Mouse (Mus musculus) kidney, postnatal 0 days (tissue): Measurements from ENCODE around the gene Pdcd4. TPM values are rescaled to one million over a fixed set of nuclear protein-coding genes. Genes with fewer than 3 reads are reported as not detected.

ENCODE experiments used
- ATAC-seq: fragments of 200-750 bp; cut with Nextera tagmentation; replicated peaks from 2 replicates; pipeline ENCODE4 v1.8.0; 2017; ENCODE audit warnings: low read depth, moderate number of reproducible peaks, moderate TSS enrichment, moderate library complexity; ENCODE audit not compliant: low FRiP score
- DNase-seq: peaks from one replicate; pipeline ENCODE4 v3.0.0-alpha.2; 2016; ENCODE audit warnings: low spot score
- H3K27ac ChIP-seq: fragments of 300-500 bp; sonication (generic); 2 replicates; pipeline ENCODE4 v1.5.1; 2014; ENCODE audit warnings: mild to moderate bottlenecking
- H3K27me3 ChIP-seq: fragments of 300-500 bp; sonication (generic); 2 replicates; pipeline ENCODE4 v1.6.1; 2014; ENCODE audit warnings: low read length, mixed read lengths; ENCODE audit not compliant: insufficient read depth
- H3K36me3 ChIP-seq: fragments of 300-500 bp; sonication (generic); 2 replicates; pipeline ENCODE4 v1.6.1; 2014; ENCODE audit warnings: low read length, mixed read lengths; ENCODE audit not compliant: insufficient read depth
- H3K4me1 ChIP-seq: fragments of 300-500 bp; sonication (generic); replicated peaks from 2 replicates; pipeline ENCODE4 v1.6.1; 2014; ENCODE audit warnings: antibody characterized with exemption, low read length, mixed read lengths; ENCODE audit not compliant: insufficient read depth
- H3K4me2 ChIP-seq: fragments of 300-500 bp; sonication (generic); 2 replicates; pipeline ENCODE4 v1.6.1; 2014; ENCODE audit warnings: mild to moderate bottlenecking, low read length, moderate library complexity, mixed read lengths
- H3K4me3 ChIP-seq: fragments of 300-500 bp; sonication (generic); replicated peaks from 2 replicates; pipeline ENCODE4 v1.5.1; 2014; ENCODE audit warnings: low read depth, low read length
- H3K9ac ChIP-seq: fragments of 300-500 bp; sonication (generic); 2 replicates; pipeline ENCODE4 v1.6.1; 2014; ENCODE audit warnings: low read depth, low read length
- H3K9me3 ChIP-seq: fragments of 300-500 bp; sonication (generic); replicated peaks from 2 replicates; pipeline ENCODE4 v1.6.1; 2016; ENCODE audit warnings: low read length, inconsistent platforms, mixed read lengths
- CTCF ChIP-seq: IDR thresholded peaks from 2 replicates; pipeline ENCODE4 v1.5.1; 2016; ENCODE audit warnings: antibody characterized with exemption, low read depth, mild to moderate bottlenecking, moderate library complexity
- WGBS: fragments of 180-500 bp; shearing (Covaris S2); extraction: QIAGEN DNeasy Blood & Tissue Kit; methylation state at CpG from one replicate; pipeline ENCODE4 v1.1.7; 2014; 5-methylcytosine and 5-hydroxymethylcytosine counted together
- polyA plus RNA-seq: library from polyadenylated mRNA; unstranded; fragments of >200 nt; fragmentation: Nextera tagmentation; extraction: Ambion mirVana; gene quantifications from 2 replicates; pipeline ENCODE4 v1.2.1, GENCODE M21; 2015

Gene Pdcd4
- polyA plus RNA-seq, 1 experiment from 2014 or later: 121 TPM

DNA sequence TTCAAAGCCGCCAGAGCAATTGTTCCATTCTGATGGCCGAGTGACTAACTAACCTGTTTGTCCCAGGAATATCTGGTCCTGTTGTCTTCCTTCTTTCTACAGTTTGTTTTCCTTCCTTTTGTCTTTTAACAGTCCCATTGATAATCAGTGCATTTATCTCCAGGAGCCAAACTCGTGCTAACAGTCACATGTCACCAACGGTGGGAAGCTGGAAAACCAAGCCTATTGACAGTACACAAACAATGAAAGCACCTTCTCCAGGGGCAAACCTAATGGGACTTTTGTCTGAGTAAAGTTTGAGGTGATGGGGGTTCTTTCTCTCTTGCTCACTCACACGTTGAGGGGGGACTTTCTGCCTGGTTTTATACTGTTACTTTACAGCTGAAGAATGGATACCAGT, 1.8 kb upstream of the Pdcd4 start:
- H3K4me1 ChIP-seq: peaks cover 5% of the 10 kb centered on the region; the same call in 1 of the 2 replicates
- H3K9ac ChIP-seq: no peak overlapping the region
- no peak overlapping the region for H3K4me3 ChIP-seq
- no peak for DNase-seq
- ATAC-seq: no peak
- 73% methylated on average over 5 of the region's 5 CpGs for WGBS
- TF ChIP-seq CTCF: no peak
- no peaks in the 10 kb centered on the region for H3K36me3 ChIP-seq
- no peak overlapping the region for H3K27ac ChIP-seq
- H3K9me3 ChIP-seq: no peaks in the 10 kb centered on the region
- no peaks in the 10 kb centered on the region for H3K27me3 ChIP-seq
- no peak overlapping the region for H3K4me2 ChIP-seq

DNA sequence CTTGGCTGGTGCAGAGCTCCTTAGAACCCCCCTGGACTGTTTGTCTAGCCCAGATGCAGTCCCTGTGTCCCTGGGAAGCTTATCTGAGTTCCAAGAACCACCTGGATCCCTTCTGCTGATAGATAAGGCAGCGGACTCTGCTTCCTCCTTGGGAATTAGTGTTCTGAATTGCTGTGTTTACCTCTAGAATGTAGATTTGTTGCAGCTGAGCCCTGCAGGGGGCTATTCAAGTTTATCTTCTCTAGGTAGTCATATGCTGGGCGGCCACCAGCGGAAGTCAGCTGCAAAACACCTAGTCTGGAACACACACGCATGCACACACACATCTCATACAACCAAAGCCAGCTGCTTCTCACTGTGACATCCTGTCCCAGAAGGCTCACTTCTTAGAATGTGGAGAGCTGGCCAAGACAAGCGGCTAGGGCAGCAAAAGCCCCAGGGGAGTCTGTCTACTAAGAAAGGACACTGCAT, 1.2 kb upstream of the Pdcd4 start:
- Histone ChIP-seq H3K27ac (no peak overlapping the region), H3K9me3 (no peaks in the 10 kb centered on the region), H3K4me3 (no peak overlapping the region), H3K4me1 (peaks cover 5% of the 10 kb centered on the region; the same call in 1 of the 2 replicates), H3K9ac (no peak overlapping the region), H3K36me3 (no peaks in the 10 kb centered on the region), H3K4me2 (no peak overlapping the region), H3K27me3 (no peaks in the 10 kb centered on the region)
- TF ChIP-seq CTCF: no peak
- DNase-seq: peak; percentile 56
- no peak for ATAC-seq
- WGBS: 69% methylated on average over 5 of the region's 5 CpGs

DNA sequence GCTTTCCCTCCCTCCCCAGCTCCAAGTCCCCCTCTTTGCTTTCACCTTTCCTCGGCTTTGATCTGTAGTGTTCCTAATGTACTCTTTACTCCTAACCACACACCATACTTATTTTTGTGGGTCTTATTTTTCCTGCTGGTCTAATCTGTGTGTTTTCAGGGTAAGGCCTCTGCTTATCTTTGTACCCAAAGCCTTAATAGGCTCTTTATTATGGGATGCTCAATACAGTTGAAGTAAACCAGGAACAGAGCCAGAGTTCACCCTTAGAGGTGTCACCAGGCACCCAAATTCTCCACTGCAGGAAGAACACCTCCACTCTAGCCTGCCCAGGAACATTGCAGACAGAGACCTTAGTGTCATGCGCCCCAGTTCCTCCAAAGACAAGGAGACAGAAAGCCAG, 462 bp upstream of the Pdcd4 start:
- peaks cover 5% of the 10 kb centered on the region; the same call in 1 of the 2 replicates for H3K4me1 ChIP-seq
- peak overlapping the region; percentile 84 for H3K27ac ChIP-seq
- ATAC-seq (no peak), DNase-seq (no peak)
- H3K27me3 ChIP-seq: no peaks in the 10 kb centered on the region
- no peaks in the 10 kb centered on the region for H3K36me3 ChIP-seq
- TF ChIP-seq CTCF: no peak
- no peak overlapping the region for H3K4me3 ChIP-seq
- no peak overlapping the region for H3K9ac ChIP-seq
- no peak overlapping the region for H3K4me2 ChIP-seq
- no peaks in the 10 kb centered on the region for H3K9me3 ChIP-seq
- WGBS: 81% methylated on average over 2 of the region's 2 CpGs

DNA sequence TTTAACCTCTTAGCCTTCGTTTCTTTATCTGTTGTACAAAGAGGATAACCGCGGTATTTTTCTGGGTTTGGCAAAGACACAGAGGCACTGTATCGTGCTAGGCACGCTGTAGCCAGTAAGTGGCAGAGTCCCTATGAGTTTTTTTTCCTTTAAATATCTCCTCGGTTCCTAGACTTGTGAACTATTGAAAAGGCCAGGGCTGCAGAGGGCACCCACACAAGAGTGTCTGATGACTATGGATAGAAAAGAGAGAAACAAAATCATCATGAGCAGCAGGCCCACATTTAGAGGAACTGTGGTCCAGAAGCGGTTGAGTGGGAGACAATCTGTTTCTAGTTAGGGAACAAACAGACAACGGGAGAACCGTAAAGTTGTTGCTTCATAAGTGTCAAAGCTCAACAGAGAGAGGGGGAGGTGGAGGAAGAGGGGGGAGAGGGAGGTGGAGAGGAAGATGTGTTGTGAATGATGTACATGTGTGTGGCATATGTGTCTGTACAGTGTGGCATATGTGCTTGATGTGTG, 868 bp downstream of the Pdcd4 start:
- no peaks in the 10 kb centered on the region for H3K36me3 ChIP-seq
- 54% methylated on average over 9 of the region's 9 CpGs for WGBS
- no peak overlapping the region for H3K9ac ChIP-seq
- H3K4me1 ChIP-seq: peaks cover 5% of the 10 kb centered on the region; the same call in 1 of the 2 replicates
- H3K27ac ChIP-seq: peak overlapping the region; percentile 84
- H3K27me3 ChIP-seq: no peaks in the 10 kb centered on the region
- DNase-seq (no peak), ATAC-seq (no peak)
- no peaks in the 10 kb centered on the region for H3K9me3 ChIP-seq
- H3K4me3 ChIP-seq: no peak overlapping the region
- no peak overlapping the region for H3K4me2 ChIP-seq
- no peak for TF ChIP-seq CTCF

DNA sequence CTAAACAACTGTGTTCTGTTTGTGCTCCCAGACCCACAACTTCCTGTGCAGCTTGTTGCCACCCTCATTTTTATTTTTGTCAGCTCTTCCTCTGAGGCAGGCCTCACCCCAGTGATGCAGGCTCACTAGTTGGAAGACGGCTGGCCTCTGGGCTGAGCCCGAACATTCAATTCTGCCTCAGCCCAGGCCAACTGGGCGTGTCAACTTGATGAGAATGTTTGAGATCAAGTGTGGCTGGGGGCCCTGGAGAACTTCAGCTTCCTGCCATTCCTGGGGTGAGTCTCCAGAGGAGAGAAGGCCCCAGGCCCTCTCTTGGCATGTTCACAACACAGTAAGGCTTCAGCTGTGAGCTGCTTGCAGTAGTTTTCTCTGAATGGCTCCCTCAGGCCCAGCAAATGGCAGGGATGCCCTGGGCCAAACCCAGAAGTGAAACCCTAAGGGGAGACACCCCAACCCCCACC, 1.7 kb downstream of the Pdcd4 start:
- WGBS: 51% methylated on average over 3 of the region's 3 CpGs
- TF ChIP-seq CTCF: no peak

DNA sequence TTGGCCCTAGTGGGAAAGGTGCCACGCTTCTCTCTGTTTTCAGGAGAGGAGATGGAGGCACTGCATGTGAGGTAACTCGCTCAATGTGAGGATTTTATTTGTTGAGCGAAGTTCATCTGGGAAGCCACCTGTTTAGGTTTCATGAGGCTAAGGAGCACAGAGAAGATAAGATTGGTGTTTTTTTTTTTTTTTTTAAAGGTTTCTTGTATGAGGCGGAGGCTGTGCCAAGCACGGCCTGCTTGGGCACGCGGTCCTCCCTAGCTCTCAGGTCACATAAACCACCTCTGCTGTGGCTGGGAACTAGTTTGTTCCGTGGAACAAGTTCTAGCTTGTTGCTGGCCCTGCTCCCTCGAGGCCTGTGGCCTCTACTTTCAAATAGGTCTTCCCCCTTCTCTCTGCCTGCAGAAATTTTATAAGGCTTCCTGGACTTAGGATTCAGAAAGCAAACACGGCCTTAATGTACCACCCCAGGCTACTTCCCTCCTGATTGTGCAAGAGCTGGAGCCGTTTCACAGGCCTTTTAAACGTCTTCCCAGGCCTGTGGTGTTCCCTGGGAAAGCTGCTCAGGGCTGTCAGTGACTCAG, 2.6 kb downstream of the Pdcd4 start:
- H3K9me3 ChIP-seq: no peaks in the 10 kb centered on the region
- peaks cover 5% of the 10 kb centered on the region; the same call in 1 of the 2 replicates for H3K4me1 ChIP-seq
- no peak for ATAC-seq
- H3K27me3 ChIP-seq: no peaks in the 10 kb centered on the region
- no peak overlapping the region for H3K4me2 ChIP-seq
- H3K36me3 ChIP-seq: no peaks in the 10 kb centered on the region
- no peak overlapping the region; the same call in 1 of the 2 replicates for H3K9ac ChIP-seq
- DNase-seq: no peak
- H3K4me3 ChIP-seq: no peak overlapping the region
- no peak for TF ChIP-seq CTCF
- H3K27ac ChIP-seq: peak overlapping the region; percentile 36; the same call in 1 of the 2 replicates
- WGBS: 64% methylated on average over 12 of the region's 12 CpGs

More for the DNA sequence above, 1.7 kb downstream of the Pdcd4 start:
- no peaks in the 10 kb centered on the region for H3K27me3 ChIP-seq
- H3K9me3 ChIP-seq: no peaks in the 10 kb centered on the region
- ATAC-seq (no peak), DNase-seq (no peak)
- H3K27ac ChIP-seq: peak overlapping the region; percentile 22; the same call in 1 of the 2 replicates
- no peak overlapping the region for H3K9ac ChIP-seq
- H3K4me2 ChIP-seq: no peak overlapping the region
- peaks cover 5% of the 10 kb centered on the region; the same call in 1 of the 2 replicates for H3K4me1 ChIP-seq
- no peaks in the 10 kb centered on the region for H3K36me3 ChIP-seq
- no peak overlapping the region for H3K4me3 ChIP-seq
